Mouse (Mus musculus): Measurements from ENCODE around the gene Garnl3.
A peak's percentile ranks its signal among the peaks of the same experiment; 100 is the strongest.

The Garnl3 gene

GRCm38 (mm10) chr2:32971235-32971634 is 160.2 kb downstream of the Garnl3 start:
- no peak for DNase-seq (ENCODE audit: low spot score in 2 of 2)

GRCm38 (mm10) chr2:32969326-32969725 is 162.1 kb downstream of the Garnl3 start:
- DNase-seq (ENCODE audit: low spot score in 2 of 2) = no peak

- DNase-seq (ENCODE audit: low spot score in 2 of 2) = no peak
These were observed 163.3 kb downstream of the Garnl3 start for GRCm38 (mm10) chr2:32968024-32968614.

- DNase-seq (ENCODE audit: low spot score in 2 of 2) = peak; percentile 60 to 74
These were observed 164.5 kb downstream of the Garnl3 start for GRCm38 (mm10) chr2:32966689-32967631.

- DNase-seq (ENCODE audit: low spot score in 2 of 2) = no peak
These were observed 165.2 kb downstream of the Garnl3 start for GRCm38 (mm10) chr2:32966184-32966688.

- DNase-seq (ENCODE audit: low spot score in 2 of 2) = no peak
These were observed 165.8 kb downstream of the Garnl3 start for GRCm38 (mm10) chr2:32965511-32966183.

GRCm38 (mm10) chr2:32964659-32965457 is 166.6 kb downstream of the Garnl3 start:
- DNase-seq (ENCODE audit: low spot score in 2 of 2) = no peak

- no peak for DNase-seq (ENCODE audit: low spot score in 2 of 2)
These were observed 167.5 kb downstream of the Garnl3 start for GRCm38 (mm10) chr2:32963981-32964380.

GRCm38 (mm10) chr2:32963544-32963943 is 167.9 kb downstream of the Garnl3 start:
- no peak for DNase-seq (ENCODE audit: low spot score in 2 of 2)

GRCm38 (mm10) chr2:32962875-32963220 is 168.6 kb downstream of the Garnl3 start:
- no peak for DNase-seq (ENCODE audit: low spot score in 2 of 2)

GRCm38 (mm10) chr2:32962062-32962874 is 169.2 kb downstream of the Garnl3 start:
- no peak for DNase-seq (ENCODE audit: low spot score in 2 of 2)

- DNase-seq (ENCODE audit: low spot score in 2 of 2) = peak; percentile 88 to 94
These were observed 170.1 kb downstream of the Garnl3 start, which contains the start of the genes Rpl12 and Lrsam1 for GRCm38 (mm10) chr2:32961192-32961995. Gene Rpl12 (plus strand): TSS chr2:32961559. Gene Lrsam1 (minus strand): TSS chr2:32961614.

GRCm38 (mm10) chr2:32960273-32960672 is 171.2 kb downstream of the Garnl3 start:
- DNase-seq (ENCODE audit: low spot score in 2 of 2) = no peak

GRCm38 (mm10) chr2:32957344-32957743 is 174.1 kb downstream of the Garnl3 start:
- DNase-seq (ENCODE audit: low spot score in 2 of 2) = no peak

- no peak for DNase-seq (ENCODE audit: low spot score in 2 of 2)
These were observed 176.9 kb downstream of the Garnl3 start for GRCm38 (mm10) chr2:32954581-32954980.

- DNase-seq (ENCODE audit: low spot score in 2 of 2) = no peak
These were observed 184.0 kb downstream of the Garnl3 start for GRCm38 (mm10) chr2:32947454-32947853.

- DNase-seq (ENCODE audit: low spot score in 2 of 2) = no peak
These were observed 191.0 kb downstream of the Garnl3 start for GRCm38 (mm10) chr2:32940483-32940882.

- DNase-seq (ENCODE audit: low spot score in 2 of 2) = peak in 1 of 2 experiments; percentile 61
These were observed 192.0 kb downstream of the Garnl3 start for GRCm38 (mm10) chr2:32939418-32939817.

- DNase-seq (ENCODE audit: low spot score in 2 of 2) = no peak
These were observed 192.7 kb downstream of the Garnl3 start for GRCm38 (mm10) chr2:32938741-32939140.
